Mouse (Mus musculus) midbrain, embryonic 11.5 days (tissue): ENCODE data around the gene Gm5475. TPM values are rescaled to one million over a fixed set of nuclear protein-coding genes. Genes with fewer than 3 reads are reported as not detected.
"Not testable (repeated sequence)": the region's sequence is repeated elsewhere in the genome, so short reads cannot be mapped to it uniquely, and the experiment has no call there.

ENCODE experiments used
- ATAC-seq: fragments of 200-750 bp; cut with Nextera tagmentation; 2 replicates; pipeline ENCODE4 v1.8.0; 2017; ENCODE audit warnings: moderate TSS enrichment, moderate library complexity; ENCODE audit not compliant: low FRiP score
- DNase-seq: peaks from one replicate; pipeline ENCODE4 v3.0.0; 2015; ENCODE audit warnings: low spot score; ENCODE audit errors: missing footprints
- H3K27ac ChIP-seq: fragments of 300-500 bp; sonication (generic); 2 replicates; pipeline ENCODE4 v1.5.1; 2014; ENCODE audit warnings: low read depth, low read length
- H3K27me3 ChIP-seq: fragments of 300-500 bp; sonication (generic); 2 replicates; pipeline ENCODE4 v1.6.1; 2014; ENCODE audit warnings: mild to moderate bottlenecking, low read length, moderate library complexity, mixed read lengths; ENCODE audit not compliant: control insufficient read depth, insufficient read depth
- H3K36me3 ChIP-seq: fragments of 300-500 bp; sonication (generic); 2 replicates; pipeline ENCODE4 v1.6.1; 2014; ENCODE audit warnings: mild to moderate bottlenecking, low read length, moderate library complexity, mixed read lengths; ENCODE audit not compliant: control insufficient read depth, insufficient read depth
- H3K4me1 ChIP-seq: fragments of 300-500 bp; sonication (generic); 2 replicates; pipeline ENCODE4 v1.6.1; 2014; ENCODE audit warnings: low read length; ENCODE audit not compliant: control insufficient read depth, insufficient read depth
- H3K4me2 ChIP-seq: fragments of 300-500 bp; sonication (generic); 2 replicates; pipeline ENCODE4 v1.6.1; 2014; ENCODE audit warnings: mild to moderate bottlenecking, moderate library complexity
- H3K4me3 ChIP-seq: fragments of 300-500 bp; sonication (generic); 2 replicates; pipeline ENCODE4 v1.5.1; 2014; ENCODE audit warnings: low read depth, low read length
- H3K9ac ChIP-seq: fragments of 300-500 bp; sonication (generic); 2 replicates; pipeline ENCODE4 v1.6.1; 2014; ENCODE audit warnings: low read length
- H3K9me3 ChIP-seq: fragments of 300-500 bp; sonication (generic); 2 replicates; pipeline ENCODE4 v1.6.1; 2016; ENCODE audit warnings: low read length; ENCODE audit not compliant: control insufficient read depth
- WGBS: fragments of 180-500 bp; shearing (Covaris S2); extraction: QIAGEN DNeasy Blood & Tissue Kit; methylation state at CpG from one replicate; pipeline ENCODE4 v1.1.7; 2014; 5-methylcytosine and 5-hydroxymethylcytosine counted together
- polyA plus RNA-seq: library from polyadenylated mRNA; unstranded; fragments of >200 nt; fragmentation: Nextera tagmentation; extraction: Ambion mirVana; gene quantifications from 2 replicates; pipeline ENCODE4 v1.2.1, GENCODE M21; 2014

Gene Gm5475
- not detected in 2 replicates for polyA plus RNA-seq

- 37% methylated on average over 3 of the region's 3 CpGs for WGBS
- Histone ChIP-seq H3K27me3 (peaks cover 17% of the 10 kb centered on the region), H3K9ac (peak within 1 kb of the TSS; percentile 94), H3K4me2 (peak within 1 kb of the TSS; percentile 86), H3K4me3 (peak within 1 kb of the TSS; percentile 97), H3K4me1 (peaks cover 16% of the 10 kb centered on the region)
- H3K9me3 ChIP-seq, H3K27ac ChIP-seq, DNase-seq, ATAC-seq, H3K36me3 ChIP-seq: not testable (repeated sequence)
These were observed at the start of gene Gm5475 for GRCm38 (mm10) chr15:100421758-100422197. Gm5475 (plus strand) TSS chr15:100422147.

DNA sequence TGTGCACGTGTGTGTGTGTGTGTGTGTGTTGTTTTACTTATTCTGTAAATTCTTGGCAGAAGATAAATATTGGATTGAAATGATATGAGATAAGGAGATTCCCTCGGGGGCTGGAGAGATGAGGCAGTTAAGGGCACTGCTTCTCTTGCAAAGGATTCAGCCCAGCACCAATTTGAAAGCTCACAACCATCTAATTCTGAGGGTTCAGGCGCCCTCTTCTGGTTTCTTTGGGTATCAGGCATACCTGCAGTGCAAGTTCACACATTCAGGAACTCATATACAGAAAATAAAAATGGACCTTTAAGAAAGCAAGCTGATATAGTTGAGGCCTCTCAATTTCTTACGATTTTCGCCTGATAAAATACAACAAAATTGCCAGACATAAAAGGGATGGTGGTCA lies 46.9 kb upstream of the Gm5475 start:
- no peak for ATAC-seq
- no peaks in the 10 kb centered on the region for H3K4me1 ChIP-seq

GRCm38 (mm10) chr15:100377847-100378505 lies 44.0 kb upstream of the Gm5475 start:
- not testable (repeated sequence) for DNase-seq, H3K36me3 ChIP-seq, H3K4me2 ChIP-seq, H3K4me1 ChIP-seq, H3K9me3 ChIP-seq, H3K27me3 ChIP-seq, H3K27ac ChIP-seq, H3K9ac ChIP-seq, H3K4me3 ChIP-seq, ATAC-seq
- 19% methylated on average over 3 of the region's 9 CpGs for WGBS

More for the DNA sequence above, 46.9 kb upstream of the Gm5475 start:
- Histone ChIP-seq H3K36me3 (no peaks in the 10 kb centered on the region), H3K4me2 (no peak overlapping the region), H3K27ac (no peak overlapping the region), H3K9ac (no peak overlapping the region), H3K27me3 (no peaks in the 10 kb centered on the region), H3K9me3 (no peaks in the 10 kb centered on the region), H3K4me3 (no peak overlapping the region)
- WGBS, result 40% methylated on average over 5 of the region's 5 CpGs
- DNase-seq, result peak; percentile 91

DNA sequence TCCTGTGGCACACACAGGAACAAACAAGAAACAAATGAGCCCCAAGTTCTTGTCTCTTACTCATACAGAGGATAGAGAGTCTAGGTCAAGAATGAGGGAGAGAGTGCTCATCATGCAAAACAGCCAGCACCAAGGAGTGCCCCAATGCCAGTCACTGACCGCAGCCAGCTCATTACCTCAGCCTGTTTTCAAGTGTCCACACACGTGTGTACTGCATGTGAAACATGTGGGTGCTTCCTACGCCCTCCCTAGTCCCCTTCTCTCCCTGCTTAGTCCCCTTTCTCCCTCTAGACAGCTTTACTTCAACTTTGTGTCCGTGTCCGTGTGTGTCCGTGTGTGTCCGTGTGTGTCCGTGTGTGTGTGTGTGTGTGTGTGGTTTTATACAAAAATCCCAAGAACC lies 42.3 kb upstream of the Gm5475 start:
- ATAC-seq (no peak), DNase-seq (no peak)
- 88% methylated on average over 8 of the region's 8 CpGs for WGBS
- no peak overlapping the region for H3K4me3 ChIP-seq
- no peaks in the 10 kb centered on the region for H3K9me3 ChIP-seq
- H3K27me3 ChIP-seq, result no peaks in the 10 kb centered on the region
- no peak overlapping the region for H3K4me2 ChIP-seq
- H3K9ac ChIP-seq, result no peak overlapping the region
- no peak overlapping the region for H3K27ac ChIP-seq
- H3K4me1 ChIP-seq, result no peaks in the 10 kb centered on the region
- no peaks in the 10 kb centered on the region for H3K36me3 ChIP-seq

DNA sequence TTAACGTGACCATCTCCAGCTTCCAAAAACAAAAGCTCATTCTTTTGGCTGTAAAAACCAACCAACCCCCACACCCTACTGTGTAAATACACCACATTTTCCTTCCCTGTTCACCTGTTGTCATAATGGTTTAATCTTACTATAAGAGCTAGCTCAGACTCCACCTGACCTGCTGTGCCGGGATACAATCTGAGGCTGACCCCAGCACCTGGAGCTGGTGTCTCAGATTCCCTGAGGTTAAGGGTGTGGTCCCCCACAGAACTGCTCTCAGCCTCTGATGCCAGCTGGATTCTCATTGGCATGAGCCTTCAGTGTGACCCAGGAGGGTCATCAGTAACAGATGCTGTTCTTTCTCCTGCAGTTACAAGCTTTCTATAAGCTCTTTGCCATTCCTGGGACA lies 41.8 kb upstream of the Gm5475 start:
- H3K9me3 ChIP-seq, result no peaks in the 10 kb centered on the region
- ATAC-seq (no peak), DNase-seq (no peak)
- H3K27ac ChIP-seq, result no peak overlapping the region
- H3K36me3 ChIP-seq, result no peaks in the 10 kb centered on the region
- H3K27me3 ChIP-seq, result no peaks in the 10 kb centered on the region
- 84% methylated on average over 2 of the region's 2 CpGs for WGBS
- no peaks in the 10 kb centered on the region for H3K4me1 ChIP-seq
- no peak overlapping the region for H3K4me2 ChIP-seq
- no peak overlapping the region for H3K9ac ChIP-seq
- no peak overlapping the region for H3K4me3 ChIP-seq

DNA sequence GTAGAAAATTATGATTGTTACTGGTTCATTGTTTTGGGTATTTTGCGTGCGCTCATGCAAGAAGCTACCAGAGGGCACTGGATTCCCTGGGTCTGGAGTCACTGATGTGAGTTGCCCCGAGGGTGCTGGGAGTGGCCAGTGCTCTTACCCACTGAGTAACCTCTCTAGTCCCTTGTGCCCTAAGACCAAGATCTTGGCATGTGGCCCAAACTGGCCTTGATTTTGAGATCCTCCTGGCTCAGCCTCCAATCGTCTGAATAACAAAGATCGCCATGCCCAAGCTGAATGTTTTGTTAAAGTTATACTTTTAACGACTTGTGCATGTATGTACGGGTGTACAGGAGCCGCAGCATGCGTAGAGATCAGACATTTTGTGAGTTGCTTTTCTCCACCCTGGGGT lies 36.2 kb upstream of the Gm5475 start:
- H3K36me3 ChIP-seq, result no peaks in the 10 kb centered on the region
- H3K9ac ChIP-seq, result no peak overlapping the region
- H3K9me3 ChIP-seq, result no peaks in the 10 kb centered on the region
- no peak for ATAC-seq
- no peak overlapping the region for H3K27ac ChIP-seq
- no peak overlapping the region for H3K4me3 ChIP-seq
- no peak for DNase-seq
- no peaks in the 10 kb centered on the region for H3K4me1 ChIP-seq
- H3K27me3 ChIP-seq, result no peaks in the 10 kb centered on the region
- no peak overlapping the region for H3K4me2 ChIP-seq
- 95% methylated on average over 9 of the region's 9 CpGs for WGBS

DNA sequence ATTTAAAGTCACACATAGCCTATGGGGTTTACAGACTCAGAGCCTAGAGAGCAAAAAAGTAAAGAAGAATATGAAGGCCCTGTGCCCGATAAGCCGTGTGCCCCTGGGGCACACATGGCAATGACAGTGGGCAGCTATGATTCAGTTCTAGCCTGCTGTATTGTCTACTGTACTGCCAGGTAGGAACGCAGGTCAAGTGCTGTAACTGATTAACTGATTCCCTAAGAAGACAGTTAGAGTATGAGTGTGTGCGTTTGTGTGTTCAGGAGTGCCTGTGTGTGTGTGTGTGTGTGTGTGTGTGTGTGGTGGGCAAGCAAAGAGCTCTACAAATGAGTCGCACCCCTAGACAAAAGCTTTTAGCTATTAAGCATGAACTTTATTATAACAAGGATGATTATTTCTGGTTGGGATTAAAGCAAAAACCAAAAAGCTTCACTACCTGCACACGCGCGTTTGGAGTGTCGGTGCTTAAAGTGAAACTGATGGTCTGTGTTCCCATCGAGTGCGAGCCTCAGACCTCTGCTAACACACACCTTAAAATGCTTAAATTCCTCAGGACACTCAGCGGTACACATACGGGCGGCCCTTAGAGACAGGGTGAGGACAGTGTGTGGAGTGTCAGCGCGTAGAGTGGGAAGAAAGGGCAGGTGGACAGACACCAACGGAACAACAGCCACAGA lies 34.3 kb upstream of the Gm5475 start:
- H3K4me2 ChIP-seq, result no peak overlapping the region
- no peaks in the 10 kb centered on the region for H3K27me3 ChIP-seq
- H3K9me3 ChIP-seq, result no peaks in the 10 kb centered on the region
- H3K4me3 ChIP-seq, result no peak overlapping the region
- DNase-seq, result no peak
- no peaks in the 10 kb centered on the region for H3K4me1 ChIP-seq
- 95% methylated on average over 17 of the region's 17 CpGs for WGBS
- no peak for ATAC-seq
- H3K36me3 ChIP-seq, result no peaks in the 10 kb centered on the region
- no peak overlapping the region for H3K27ac ChIP-seq
- no peak overlapping the region for H3K9ac ChIP-seq

GRCm38 (mm10) chr15:100388224-100388835 lies 33.6 kb upstream of the Gm5475 start:
- H3K36me3 ChIP-seq, result no peaks in the 10 kb centered on the region; the same call in 1 of the 2 replicates
- H3K9me3 ChIP-seq, result no peaks in the 10 kb centered on the region
- H3K9ac ChIP-seq, result no peak overlapping the region
- DNase-seq (no peak), ATAC-seq (no peak)
- no peaks in the 10 kb centered on the region for H3K4me1 ChIP-seq
- no peak overlapping the region for H3K4me2 ChIP-seq
- no peaks in the 10 kb centered on the region for H3K27me3 ChIP-seq
- H3K4me3 ChIP-seq, result no peak overlapping the region
- no peak overlapping the region for H3K27ac ChIP-seq
- 92% methylated on average over 14 of the region's 16 CpGs for WGBS

- Histone ChIP-seq H3K27ac (no peak overlapping the region), H3K9me3 (no peaks in the 10 kb centered on the region), H3K36me3 (peaks cover 4% of the 10 kb centered on the region; the same call in 1 of the 2 replicates), H3K27me3 (no peaks in the 10 kb centered on the region), H3K4me3 (no peak overlapping the region), H3K4me2 (no peak overlapping the region), H3K4me1 (no peaks in the 10 kb centered on the region), H3K9ac (no peak overlapping the region)
- no peak for DNase-seq
- ATAC-seq, result no peak
- 67% methylated on average over 9 of the region's 9 CpGs for WGBS
These were observed 33.1 kb upstream of the Gm5475 start for GRCm38 (mm10) chr15:100388886-100389285.
